Mouse (Mus musculus): ENCODE data around the gene Gm21292.
"Not testable (repeated sequence)": the region's sequence is repeated elsewhere in the genome, so short reads cannot be mapped to it uniquely, and the experiment has no call there.

The Gm21292 gene

GRCm38 (mm10) chrY:9133824-9134223 lies at the start of gene Gm21292:
Gm21292 (minus strand) TSS chrY:9133924.
- DNase-seq (ENCODE audit: low read depth, low spot score): not testable (repeated sequence)
